Mouse (Mus musculus) CH12.LX (cell line): ENCODE results near the gene Mtrex. TPM values are rescaled to one million over a fixed set of nuclear protein-coding genes. Genes with fewer than 3 reads are reported as not detected.

Experiments
- DNase-seq: peaks from one replicate; pipeline ENCODE4 v3.0.0-alpha.2; 2013; ENCODE audit errors: extremely low read depth
- H3K27ac ChIP-seq: 2 replicates; pipeline ENCODE4 v1.5.1; 2012; ENCODE audit warnings: low read depth, mild to moderate bottlenecking, control low read depth, moderate library complexity; ENCODE audit not compliant: insufficient read depth
- H3K27me3 ChIP-seq: replicated peaks from 2 replicates; pipeline ENCODE3; 2012; ENCODE audit warnings: inconsistent platforms
- H3K36me3 ChIP-seq, 2 experiments: replicated peaks in 1 of 2; 2 replicates each; pipeline versions ENCODE3 to v1.6.1; 2012; ENCODE audit warnings: inconsistent platforms in 1 of 2, low read length in 1 of 2, mild to moderate bottlenecking in 1 of 2, mixed read lengths in 1 of 2, moderate library complexity in 1 of 2; ENCODE audit not compliant: control insufficient read depth in 1 of 2, insufficient read depth in 1 of 2
- H3K4me1 ChIP-seq, 2 experiments: 2 replicates each; pipeline ENCODE4 v1.6.1; 2012; ENCODE audit warnings: inconsistent platforms in 1 of 2, moderate library complexity in 1 of 2; ENCODE audit not compliant: insufficient read depth in 2 of 2, control insufficient read depth in 1 of 2
- H3K4me2 ChIP-seq: 2 replicates; pipeline ENCODE4 v1.6.1; 2012; ENCODE audit warnings: low read depth, mild to moderate bottlenecking, control low read depth; ENCODE audit not compliant: poor library complexity, insufficient read depth, severe bottlenecking
- H3K4me3 ChIP-seq, 3 experiments: fragments of 150-350 bp in 1 of 3; sonication (generic) in 1 of 3; replicated peaks in 1 of 3; 2 replicates each; pipeline versions ENCODE3 to v1.5.1; 2011 to 2012; ENCODE audit warnings: low read depth in 2 of 3, low read length in 2 of 3, mild to moderate bottlenecking in 2 of 3, moderate library complexity in 2 of 3, control low read depth in 1 of 3, improper control_type of control experiment in 1 of 3, inconsistent platforms in 1 of 3, mixed read lengths in 1 of 3; ENCODE audit not compliant: poor library complexity in 1 of 3
- H3K79me2 ChIP-seq: replicated peaks from 2 replicates; pipeline ENCODE4 v1.6.1; 2012; ENCODE audit warnings: mild to moderate bottlenecking, moderate library complexity; ENCODE audit not compliant: control insufficient read depth, poor library complexity, insufficient read depth, severe bottlenecking; ENCODE audit errors: extremely low read depth
- H3K9ac ChIP-seq: 2 replicates; pipeline ENCODE4 v1.6.1; 2012; ENCODE audit warnings: low read depth, mild to moderate bottlenecking, control low read depth, moderate library complexity; ENCODE audit not compliant: insufficient read depth
- H3K9me3 ChIP-seq: replicated peaks from 2 replicates; pipeline ENCODE3; 2012; ENCODE audit warnings: low read length, inconsistent platforms, mixed read lengths
- CHD2 ChIP-seq: IDR thresholded peaks from 2 replicates; pipeline ENCODE4 v1.6.1; 2011; ENCODE audit warnings: low read length, improper control_type of control experiment
- CTCF ChIP-seq, 2 experiments: IDR thresholded peaks in 1 of 2; conservative IDR thresholded peaks in 1 of 2; 2 replicates each; pipeline ENCODE4 v1.5.1; 2011 to 2012; ENCODE audit warnings: low read depth in 2 of 2, low read length in 2 of 2, improper control_type of control experiment in 1 of 2, inconsistent platforms in 1 of 2, mild to moderate bottlenecking in 1 of 2, moderate library complexity in 1 of 2
- E2F4 ChIP-seq: IDR thresholded peaks from 2 replicates; pipeline ENCODE4 v1.6.1; 2011; ENCODE audit warnings: low read depth, low read length, improper control_type of control experiment; ENCODE audit not compliant: insufficient replicate concordance
- ELF1 ChIP-seq: IDR thresholded peaks from 2 replicates; pipeline ENCODE4 v1.6.1; 2014; ENCODE audit warnings: low read depth, mild to moderate bottlenecking, inconsistent platforms, low read length, improper control_type of control experiment
- ETS1 ChIP-seq: conservative IDR thresholded peaks from 2 replicates; pipeline ENCODE4 v1.6.1; 2012; ENCODE audit warnings: low read depth, mild to moderate bottlenecking, inconsistent platforms, low read length, improper control_type of control experiment, moderate library complexity
- IRF4 ChIP-seq: IDR thresholded peaks from 2 replicates; pipeline ENCODE4 v1.6.1; 2014; ENCODE audit warnings: low read depth, mild to moderate bottlenecking, inconsistent platforms, low read length, improper control_type of control experiment
- MAFK ChIP-seq: IDR thresholded peaks from 2 replicates; pipeline ENCODE4 v1.6.1; 2011; ENCODE audit warnings: low read length, improper control_type of control experiment; ENCODE audit not compliant: insufficient replicate concordance
- MEF2A ChIP-seq: IDR thresholded peaks from 2 replicates; pipeline ENCODE4 v1.6.1; 2014; ENCODE audit warnings: low read depth, mild to moderate bottlenecking, inconsistent platforms, low read length, improper control_type of control experiment, borderline replicate concordance
- PAX5 ChIP-seq: IDR thresholded peaks from 2 replicates; pipeline ENCODE4 v1.6.1; 2012; ENCODE audit warnings: low read length, inconsistent platforms, mixed read lengths
- POLR2A ChIP-seq: IDR thresholded peaks from 2 replicates; pipeline ENCODE4 v1.6.1; 2011; ENCODE audit warnings: low read depth, mild to moderate bottlenecking, improper control_type of control experiment, low read length
- RAD21 ChIP-seq: IDR thresholded peaks from 2 replicates; pipeline ENCODE4 v1.6.1; 2011; ENCODE audit warnings: low read depth, mild to moderate bottlenecking, low read length, improper control_type of control experiment, moderate library complexity
- RCOR1 ChIP-seq: conservative IDR thresholded peaks from 2 replicates; pipeline ENCODE4 v1.6.1; 2012; ENCODE audit warnings: low read depth, mild to moderate bottlenecking, inconsistent platforms, low read length, improper control_type of control experiment
- SIN3A ChIP-seq: IDR thresholded peaks from 2 replicates; pipeline ENCODE4 v1.6.1; 2012; ENCODE audit warnings: low read length, improper control_type of control experiment, inconsistent platforms
- SMC3 ChIP-seq: IDR thresholded peaks from 2 replicates; pipeline ENCODE4 v1.6.1; 2011; ENCODE audit warnings: low read depth, low read length, improper control_type of control experiment
- TBP ChIP-seq: conservative IDR thresholded peaks from 2 replicates; pipeline ENCODE4 v1.6.1; 2011; ENCODE audit warnings: low read depth, low read length, improper control_type of control experiment
- TCF12 ChIP-seq: IDR thresholded peaks from 2 replicates; pipeline ENCODE4 v1.6.1; 2014; ENCODE audit warnings: low read depth, mild to moderate bottlenecking, inconsistent platforms, low read length, improper control_type of control experiment
- UBTF ChIP-seq: IDR thresholded peaks from 2 replicates; pipeline ENCODE4 v1.6.1; 2012; ENCODE audit warnings: low read depth, mild to moderate bottlenecking, inconsistent platforms, low read length, improper control_type of control experiment, moderate library complexity
- ZNF384 ChIP-seq: IDR thresholded peaks from 2 replicates; pipeline ENCODE4 v1.6.1; 2012; ENCODE audit warnings: low read depth, low read length, improper control_type of control experiment, inconsistent platforms
- dilution Hi-C: fragments of 300-500 bp; cut with MboI; formaldehyde crosslinking; loops from 2 replicates; pipeline ENCODE4 v1.14.3; 2020; ENCODE audit warnings: low sequenced_read_pairs; ENCODE audit not compliant: extremely low pct_unique_long_range_greater_than_20kb, extremely low pct_ligation_motif_present
- in situ Hi-C: fragments of 300-500 bp; cut with MboI; formaldehyde crosslinking; loops from 3 replicates; pipeline ENCODE4 v1.14.3; 2019; ENCODE audit warnings: low sequenced_read_pairs, low pct_ligation_motif_present, low pct_unique_long_range_greater_than_20kb, mixed read lengths
- polyA plus RNA-seq: library from polyadenylated mRNA; unstranded; fragments of >175 nt; gene quantifications from 2 replicates; pipeline ENCODE4 v1.2.1, GENCODE M21; 2012; ENCODE audit warnings: low read depth; ENCODE audit not compliant: insufficient read length
- total RNA-seq, 2 experiments: library from RNA; depleted of rRNA; stranded (reverse); fragments of 300-350 nt in 1 of 2; fragments of >200 nt in 1 of 2; gene quantifications; 2 replicates each; pipeline ENCODE4 v1.2.3; 2012 to 2014

The Mtrex gene
- total and polyA plus RNA-seq, 3 experiments: 55.0 to 87.6 (median 63.9) TPM

- in situ Hi-C loops: no loop called here
- Histone ChIP-seq H3K9ac (no peak overlapping the region), H3K4me2 (no peak overlapping the region), H3K79me2 (no peaks in the 10 kb centered on the region), H3K27ac (no peak overlapping the region), H3K27me3 (no peaks in the 10 kb centered on the region), H3K4me1 (no peaks in the 10 kb centered on the region), H3K9me3 (no peaks in the 10 kb centered on the region), H3K4me3 (no peak overlapping the region), H3K36me3 (peaks cover 15 to 80% of the 10 kb centered on the region in 2 experiments)
- TF ChIP-seq RAD21: peak; percentile 44
- TF ChIP-seq MAFK: no peak
- no peak for TF ChIP-seq MEF2A
- TF ChIP-seq ZNF384: no peak
- no peak for TF ChIP-seq E2F4
- no peak for TF ChIP-seq CHD2
- no peak for TF ChIP-seq TCF12
- no peak for TF ChIP-seq POLR2A
- no peak for TF ChIP-seq RCOR1
- TF ChIP-seq UBTF: no peak
- TF ChIP-seq CTCF (conservative IDR thresholded peaks at IDR 0.05 in 1 of 2, IDR thresholded peaks at IDR 0.05 in 1 of 2; ENCODE audit: low read depth in 2 of 2, low read length in 2 of 2): peak in 1 of 2 experiments; percentile 37; a peak in 2 of 4 replicates
- TF ChIP-seq SMC3: peak; percentile 40
- no peak for DNase-seq
- dilution Hi-C loops: no loop called here
These were observed 72.8 kb downstream of the Mtrex start for GRCm38 (mm10) chr13:112854402-112854801.

- in situ Hi-C loops: no loop called here
- Histone ChIP-seq H3K79me2 (no peaks in the 10 kb centered on the region), H3K4me2 (no peak overlapping the region), H3K9me3 (no peaks in the 10 kb centered on the region)
- no peak for TF ChIP-seq IRF4
- no peak for TF ChIP-seq ETS1
- no peak for TF ChIP-seq SIN3A
- no peak for TF ChIP-seq POLR2A
- TF ChIP-seq ZNF384: no peak
- no peak for TF ChIP-seq RAD21
- no peak for TF ChIP-seq ELF1
- TF ChIP-seq PAX5: no peak
- no peak for TF ChIP-seq TBP
- TF ChIP-seq, all 38 proteins: peak for 0
- Histone ChIP-seq H3K9ac (no peak overlapping the region), H3K4me1 (no peaks in the 10 kb centered on the region), H3K27ac (no peak overlapping the region), H3K4me3 (no peak overlapping the region), H3K36me3 (peaks cover 19 to 79% of the 10 kb centered on the region in 2 experiments), H3K27me3 (no peaks in the 10 kb centered on the region)
- DNase-seq: no peak
- dilution Hi-C loops: no loop called here
These were observed 73.4 kb downstream of the Mtrex start for GRCm38 (mm10) chr13:112853710-112854316.
